Mouse (Mus musculus) stomach, postnatal 0 days (tissue): Measurements from ENCODE around the gene Wdr70.

ENCODE experiments used
- CTCF ChIP-seq: IDR thresholded peaks from 2 replicates; pipeline ENCODE4 v1.5.1; 2016; ENCODE audit warnings: antibody characterized with exemption, low read depth, mild to moderate bottlenecking, moderate library complexity
- EP300 ChIP-seq: optimal IDR thresholded peaks from 2 replicates; pipeline ENCODE3; 2016; ENCODE audit warnings: antibody characterized with exemption

- TF ChIP-seq CTCF, result no peak
- TF ChIP-seq EP300, result no peak
These were observed 120.4 kb downstream of the Wdr70 start for GRCm38 (mm10) chr15:7978640-7979039.
